Mouse (Mus musculus) erythroblast, embryonic 14.5 days (primary cell): ENCODE measurements around the gene Chrm3.

ENCODE experiments used
- GATA1 ChIP-seq: IDR thresholded peaks from 2 replicates; pipeline ENCODE4 v1.6.1; 2012; ENCODE audit warnings: low read length, inconsistent platforms, mixed read lengths
- TAL1 ChIP-seq: IDR thresholded peaks from 3 replicates; pipeline ENCODE4 v1.6.1; 2012; ENCODE audit warnings: low read length, inconsistent platforms, mixed read lengths

DNA sequence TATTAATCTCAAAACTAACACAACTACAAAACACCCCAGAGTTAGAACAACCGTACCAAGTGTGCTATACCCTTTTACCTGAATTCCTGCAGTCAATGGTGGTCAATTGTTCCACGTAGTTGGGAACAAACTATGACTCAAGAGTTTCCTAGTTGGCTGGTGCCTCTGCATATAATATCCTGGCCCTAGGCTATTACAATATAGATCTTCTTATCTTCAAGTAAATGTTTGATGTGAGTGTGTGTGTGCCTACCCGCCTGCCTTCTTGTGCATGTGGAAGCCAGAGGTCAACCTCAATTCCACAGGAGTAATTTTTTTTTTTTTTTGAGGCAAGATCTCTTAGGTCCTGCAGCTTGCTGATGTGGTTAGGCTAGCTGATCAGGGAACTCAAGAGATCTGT is 335.5 kb downstream of the Chrm3 start:
- no peak for TF ChIP-seq TAL1
- TF ChIP-seq GATA1 = no peak
